Mouse (Mus musculus): ENCODE data around the gene Lsm7. TPM values are rescaled to one million over a fixed set of nuclear protein-coding genes. Genes with fewer than 3 reads are reported as not detected.

Gene Lsm7
- 43.9 TPM for total RNA-seq (2023)

DNA sequence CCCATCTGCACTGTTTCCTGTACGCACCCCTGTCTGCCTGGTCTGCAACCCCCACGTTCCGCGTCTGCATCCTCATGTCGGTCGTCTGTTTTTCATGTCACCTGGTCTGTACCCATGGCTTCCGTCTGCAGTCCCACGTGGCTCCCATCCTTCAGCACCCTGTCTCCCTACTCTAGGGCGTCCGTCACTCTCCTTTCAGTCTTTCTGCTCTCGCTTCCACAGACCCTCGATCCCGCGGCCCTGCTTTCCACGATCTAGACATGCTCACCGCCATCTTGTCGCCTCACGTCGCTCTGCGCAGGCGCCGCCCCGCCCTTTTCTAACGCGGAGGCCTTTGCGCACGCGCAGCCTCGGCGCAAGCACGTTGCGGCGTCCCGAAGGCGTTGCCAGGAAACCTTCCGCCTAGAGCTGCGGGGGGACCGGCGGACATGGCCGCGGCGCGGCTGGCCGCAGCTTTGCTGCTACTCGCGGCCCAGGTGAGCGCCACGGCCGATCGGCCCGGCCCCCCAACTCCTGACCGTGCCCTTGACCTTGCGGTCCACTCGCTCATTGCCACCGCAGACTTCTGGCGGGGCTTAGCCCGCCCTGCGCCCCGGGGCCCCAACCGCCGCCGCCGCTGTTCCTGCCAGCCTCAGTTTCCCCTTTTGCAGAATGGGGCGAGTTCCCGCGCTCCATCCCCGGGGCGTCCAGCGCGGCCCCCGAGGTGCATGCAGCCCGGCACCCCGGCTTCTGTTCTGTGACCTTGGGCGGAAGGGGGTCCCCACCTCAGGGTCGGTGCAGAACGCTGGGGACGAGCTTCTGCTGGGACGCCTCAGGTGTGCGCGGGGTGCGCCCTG is at the start of gene Lsm7, which contains the start of gene Sppl2b:
Lsm7 (minus strand) TSS at position 297 of the 836 bp plus-strand sequence.
Sppl2b (plus strand) TSS at position 363 of the 836 bp plus-strand sequence.

DNA sequence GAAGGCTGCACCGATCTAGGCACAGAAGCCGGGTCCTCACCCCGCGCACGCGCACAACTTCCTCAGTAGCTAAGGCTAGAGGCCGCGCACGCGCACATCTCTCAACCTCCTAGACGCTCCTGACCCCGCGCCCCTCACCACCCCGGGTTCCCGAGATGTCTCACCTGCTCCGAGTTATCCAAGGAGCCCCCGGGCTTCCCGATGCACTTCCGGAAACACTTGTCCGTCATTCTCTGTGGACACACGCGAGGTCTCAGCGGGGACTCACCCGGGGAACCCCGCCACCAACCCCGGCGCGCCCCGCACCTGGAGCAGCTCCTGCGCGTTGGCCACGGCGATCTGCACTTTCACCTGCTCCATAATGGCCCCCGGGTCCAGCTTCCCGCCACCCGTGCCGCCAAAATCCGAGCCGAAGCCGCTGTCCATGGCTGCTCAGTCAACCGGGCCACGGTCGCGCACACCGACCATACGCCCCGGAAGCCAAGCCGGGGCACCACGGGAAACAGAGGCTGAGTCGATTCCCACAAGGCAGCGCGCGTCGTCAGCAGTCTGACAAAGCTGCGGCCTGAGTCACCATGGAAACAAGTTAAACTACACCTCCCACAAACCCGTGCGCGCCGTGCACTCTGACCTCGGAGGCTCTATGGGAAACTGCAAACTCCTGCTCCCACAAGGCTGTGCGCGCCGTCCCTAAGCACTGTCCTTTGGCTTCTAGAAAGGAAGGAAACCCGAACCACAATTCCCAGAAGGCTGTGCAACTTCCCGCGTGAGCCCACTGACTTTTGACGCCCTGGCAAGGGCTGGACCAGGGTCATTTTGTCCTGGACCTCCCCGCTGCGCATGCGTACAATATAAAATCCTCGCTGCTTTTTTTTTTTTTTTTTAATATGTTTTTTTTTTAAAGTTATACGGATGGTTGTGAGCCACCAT is 45.6 kb upstream of the Lsm7 start, which contains the start of gene Timm13:
Timm13 (minus strand) TSS at position 652 of the 930 bp plus-strand sequence.

DNA sequence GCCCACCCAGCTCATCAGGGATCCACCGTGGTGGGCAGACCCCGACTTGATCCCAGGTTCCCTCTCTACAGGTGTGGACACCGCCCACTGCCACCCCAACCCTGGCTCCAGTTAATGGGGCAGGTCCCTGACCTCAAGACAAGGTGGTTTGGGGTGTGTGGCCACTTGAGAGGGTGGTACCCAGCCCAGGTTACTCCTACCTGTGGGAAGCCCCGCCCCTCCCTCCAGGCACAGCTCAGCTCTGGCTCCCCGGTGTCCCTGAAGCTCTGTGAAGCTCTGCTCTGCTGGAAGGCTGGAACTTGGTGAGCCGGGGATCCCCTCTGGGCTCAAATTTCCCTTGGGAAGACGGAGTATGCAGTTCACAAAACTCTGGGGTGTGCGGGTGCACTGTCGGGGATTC is 16.6 kb upstream of the Lsm7 start, which contains the start of gene Tmprss9:
Tmprss9 (plus strand) TSS at position 268 of the 400 bp plus-strand sequence.

DNA sequence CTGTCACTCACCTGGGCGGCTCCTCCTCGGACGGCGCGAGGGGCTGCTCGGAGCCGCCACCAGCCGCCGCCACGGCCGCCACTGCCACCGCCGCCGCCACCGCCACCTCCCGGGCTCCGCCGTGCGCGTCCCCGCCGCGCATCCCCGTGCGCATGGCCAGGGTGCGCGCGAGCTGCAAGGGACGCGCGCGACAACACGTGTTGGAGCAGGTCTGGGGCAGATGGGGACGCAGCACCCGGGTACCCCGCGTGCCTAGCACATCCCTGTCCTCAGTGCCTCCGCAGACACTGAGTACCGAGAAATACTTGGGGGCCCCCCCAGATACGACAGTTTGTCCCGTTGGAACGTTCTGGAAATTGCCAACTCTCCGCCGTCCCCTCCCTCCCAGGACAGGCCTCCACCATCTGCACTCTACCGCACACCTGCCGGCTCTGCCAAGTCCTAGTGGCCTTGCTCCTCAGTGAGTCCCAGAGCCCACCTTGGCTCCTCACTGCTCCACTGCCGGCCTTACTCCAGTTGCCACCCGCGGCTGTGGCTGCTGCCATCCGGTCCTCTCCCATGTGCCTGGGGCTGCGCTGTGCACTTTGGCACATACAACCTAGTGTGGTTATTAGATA is 11.0 kb downstream of the Lsm7 start, which contains the start of gene Lingo3:
Lingo3 (minus strand) TSS at position 109 of the 617 bp plus-strand sequence.

DNA sequence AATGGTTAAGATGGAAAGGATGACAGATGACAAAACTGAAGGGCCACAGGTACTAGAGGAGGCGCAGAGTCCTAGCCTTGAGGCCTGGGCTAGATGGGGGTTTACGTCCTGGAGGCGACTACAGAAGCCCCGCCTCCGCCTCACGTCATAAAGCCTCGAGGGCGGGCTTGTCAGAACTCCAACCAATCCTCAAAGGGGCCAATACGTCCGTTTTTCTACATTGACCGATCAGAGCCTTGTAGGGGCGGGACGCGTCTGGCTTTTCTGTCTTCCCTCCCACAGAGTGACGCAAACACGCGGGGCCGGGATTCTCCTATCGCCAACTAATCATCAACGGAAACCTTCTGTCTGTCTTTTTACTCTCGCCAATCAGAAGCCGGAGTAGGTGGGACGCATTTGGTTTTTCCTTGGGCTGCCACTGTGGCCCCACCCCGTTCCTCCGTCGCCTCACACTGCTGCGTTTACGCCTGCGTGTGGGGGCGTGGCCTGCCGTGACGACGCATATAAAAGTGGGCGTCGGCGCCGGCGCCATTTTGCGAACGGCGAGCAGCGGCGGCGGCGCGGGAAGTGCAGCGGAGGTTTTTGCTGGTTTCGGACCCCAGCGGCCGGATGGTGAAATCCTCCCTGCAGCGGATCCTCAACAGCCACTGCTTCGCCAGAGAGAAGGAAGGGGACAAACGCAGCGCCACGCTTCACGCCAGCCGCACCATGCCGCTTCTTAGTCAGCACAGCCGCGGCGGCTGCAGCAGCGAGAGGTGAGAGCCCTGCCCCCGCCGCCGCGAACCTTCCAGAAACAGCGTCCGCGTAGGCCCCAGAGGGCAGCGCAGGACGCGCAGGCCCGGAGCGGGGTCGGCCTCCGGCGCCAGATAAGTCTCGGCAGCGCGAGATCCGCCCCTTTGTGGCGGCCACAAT is 28.6 kb downstream of the Lsm7 start, which contains the start of gene Oaz1:
Oaz1 (plus strand) TSS at position 506 of the 912 bp plus-strand sequence.

DNA sequence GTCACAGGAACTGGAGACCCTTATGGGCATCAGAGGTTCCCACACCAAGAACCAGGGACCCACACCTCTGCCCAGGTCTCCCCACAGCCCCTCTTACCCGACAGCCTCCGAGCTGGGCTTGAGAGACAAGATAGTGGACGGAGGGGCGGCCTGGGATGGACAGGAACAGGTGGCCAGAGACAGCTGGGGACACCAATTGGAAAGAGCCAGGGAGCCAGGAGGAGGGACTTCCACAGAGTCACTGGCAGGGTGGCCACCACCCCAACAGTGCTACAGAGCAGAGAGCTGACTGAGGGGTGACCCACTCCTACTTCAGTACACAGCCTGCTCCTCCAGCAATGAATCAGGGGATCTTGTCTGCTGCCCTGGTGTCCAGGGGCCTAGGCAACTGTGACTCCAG is 41.6 kb downstream of the Lsm7 start, which contains the start of gene Jsrp1:
Jsrp1 (minus strand) TSS at position 133 of the 400 bp plus-strand sequence.

DNA sequence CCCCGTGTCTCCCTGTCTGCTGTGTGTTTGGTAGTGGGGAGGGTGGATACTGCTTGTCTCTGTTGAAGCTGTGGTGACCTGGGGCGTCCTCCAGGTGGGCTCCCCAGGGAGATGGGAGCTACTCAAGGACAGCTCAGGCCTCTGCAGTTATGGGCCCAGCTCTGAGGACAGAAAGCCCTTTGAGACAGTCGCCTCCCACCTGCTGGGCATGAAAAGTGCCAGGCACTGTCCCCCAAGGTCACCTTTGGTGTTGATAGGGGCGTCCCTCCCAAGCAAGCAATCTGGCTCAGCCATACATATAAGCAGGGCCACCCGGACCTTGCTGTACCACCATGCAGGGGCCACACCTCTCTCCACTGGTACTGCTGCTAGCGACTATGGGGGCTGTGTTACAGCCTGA is 50.1 kb downstream of the Lsm7 start, which contains the start of gene Amh:
Amh (plus strand) TSS at position 328 of the 400 bp plus-strand sequence.

Other genes starting within 250 kb of the Lsm7 start
- 7.4 TPM for gene Gm49322, start 249.2 kb downstream of the Lsm7 start, total RNA-seq (2023)
- 224 TPM for gene Csnk1g2, start 232.4 kb downstream of the Lsm7 start, total RNA-seq (2023)
- 24.7 TPM for gene Btbd2, start 198.1 kb downstream of the Lsm7 start, total RNA-seq (2023)
- gene Mknk2, start 177.1 kb downstream of the Lsm7 start, total RNA-seq (2023): 302 TPM
- gene Mob3a, start 153.2 kb downstream of the Lsm7 start, total RNA-seq (2023): 110 TPM
- gene Izumo4, start 153.0 kb downstream of the Lsm7 start, total RNA-seq (2023): 51.3 TPM
- gene Ap3d1, start 112.9 kb downstream of the Lsm7 start, total RNA-seq (2023): 107 TPM
- 86.9 TPM for gene Dot1l, start 100.0 kb downstream of the Lsm7 start, total RNA-seq (2023)
- gene Sf3a2, start 57.0 kb downstream of the Lsm7 start, total RNA-seq (2023): 74.8 TPM
- gene Plekhj1, start 56.6 kb downstream of the Lsm7 start, total RNA-seq (2023): 90.5 TPM
- gene Amh, start 50.0 kb downstream of the Lsm7 start, total RNA-seq (2023): 0.79 TPM
- not detected for gene Jsrp1, start 41.7 kb downstream of the Lsm7 start, total RNA-seq (2023)
- 576 TPM for gene Oaz1, start 28.6 kb downstream of the Lsm7 start, total RNA-seq (2023)
- gene Lingo3, start 11.2 kb downstream of the Lsm7 start, total RNA-seq (2023): not detected
- 13.7 TPM for gene Sppl2b, start 66 bp upstream of the Lsm7 start, total RNA-seq (2023)
- gene Tmprss9, start 16.6 kb upstream of the Lsm7 start, total RNA-seq (2023): not detected
- 55.9 TPM for gene Timm13, start 45.8 kb upstream of the Lsm7 start, total RNA-seq (2023)
- gene Lmnb2, start 63.0 kb upstream of the Lsm7 start, total RNA-seq (2023): 8.5 TPM
- gene Gadd45b, start 74.9 kb upstream of the Lsm7 start, total RNA-seq (2023): 20.5 TPM
- gene Gng7, start 159.7 kb upstream of the Lsm7 start, total RNA-seq (2023): not detected
- not detected for gene Diras1, start 170.5 kb upstream of the Lsm7 start, total RNA-seq (2023)
- 14.2 TPM for gene Slc39a3, start 182.2 kb upstream of the Lsm7 start, total RNA-seq (2023)
- 50.4 TPM for gene Sgta, start 205.0 kb upstream of the Lsm7 start, total RNA-seq (2023)
- 8.4 TPM for gene Thop1, start 214.8 kb upstream of the Lsm7 start, total RNA-seq (2023)
- not detected for gene Creb3l3, start 243.7 kb upstream of the Lsm7 start, total RNA-seq (2023)

Measured in CD4-positive naive resting alpha-beta T cell, adult 76 days (primary cell).